Mouse (Mus musculus) MEL (cell line): ENCODE measurements around the gene Wdr34. TPM values are rescaled to one million over a fixed set of nuclear protein-coding genes. Genes with fewer than 3 reads are reported as not detected.

Experiments used
- DNase-seq: peaks from one replicate; pipeline ENCODE4 v3.0.0; 2011; ENCODE audit warnings: low read depth, low spot score
- H3K27ac ChIP-seq: 2 replicates; pipeline ENCODE4 v1.5.1; 2012; ENCODE audit warnings: low read depth, mild to moderate bottlenecking, control low read depth, low read length, moderate library complexity; ENCODE audit not compliant: control insufficient read depth
- H3K27me3 ChIP-seq, 2 experiments: fragments of 150-350 bp in 1 of 2; sonication (generic) in 1 of 2; 2 replicates each; pipeline ENCODE4 v1.6.1; 2012; ENCODE audit warnings: low read length in 2 of 2, mild to moderate bottlenecking in 2 of 2, improper control_type of control experiment in 1 of 2, moderate library complexity in 1 of 2; ENCODE audit not compliant: insufficient read depth in 2 of 2, control insufficient read depth in 1 of 2
- H3K36me3 ChIP-seq, 2 experiments: 2 replicates each; pipeline ENCODE4 v1.6.1; 2012 to 2014; ENCODE audit warnings: low read length in 2 of 2, improper control_type of control experiment in 1 of 2, inconsistent platforms in 1 of 2, mild to moderate bottlenecking in 1 of 2; ENCODE audit not compliant: insufficient read depth in 2 of 2, control insufficient read depth in 1 of 2
- H3K4me1 ChIP-seq, 2 experiments: fragments of 150-350 bp in 1 of 2; sonication (generic) in 1 of 2; 2 replicates each; pipeline ENCODE4 v1.6.1; 2012; ENCODE audit warnings: low read length in 2 of 2, improper control_type of control experiment in 1 of 2, mild to moderate bottlenecking in 1 of 2; ENCODE audit not compliant: insufficient read depth in 2 of 2, control insufficient read depth in 1 of 2
- H3K4me3 ChIP-seq, 2 experiments: fragments of 150-350 bp in 1 of 2; sonication (generic) in 1 of 2; 2 replicates each; pipeline ENCODE4 v1.5.1; 2012; ENCODE audit warnings: low read depth in 2 of 2, low read length in 2 of 2, mild to moderate bottlenecking in 2 of 2, moderate library complexity in 2 of 2, control low read depth in 1 of 2, improper control_type of control experiment in 1 of 2; ENCODE audit not compliant: control insufficient read depth in 1 of 2, insufficient read depth in 1 of 2
- H3K79me2 ChIP-seq: 2 replicates; pipeline ENCODE4 v1.6.1; 2012; ENCODE audit warnings: mild to moderate bottlenecking, low read length, moderate library complexity; ENCODE audit not compliant: control insufficient read depth, poor library complexity, insufficient read depth
- H3K9ac ChIP-seq: 2 replicates; pipeline ENCODE4 v1.6.1; 2012; ENCODE audit warnings: low read depth, mild to moderate bottlenecking, control low read depth, low read length, moderate library complexity; ENCODE audit not compliant: control insufficient read depth, poor library complexity, severe bottlenecking
- H3K9me3 ChIP-seq: fragments of 150-350 bp; sonication (generic); replicated peaks from 2 replicates; pipeline ENCODE4 v1.6.1; 2012; ENCODE audit warnings: mild to moderate bottlenecking, low read length, improper control_type of control experiment, moderate library complexity; ENCODE audit not compliant: insufficient read depth
- CTCF ChIP-seq, 3 experiments: IDR thresholded peaks in 2 of 3; conservative IDR thresholded peaks in 1 of 3; 2 replicates each; pipeline ENCODE4 v1.5.1; 2011 to 2012; ENCODE audit warnings: low read length in 3 of 3, low read depth in 2 of 3, mild to moderate bottlenecking in 2 of 3, improper control_type of control experiment in 1 of 3, inconsistent platforms in 1 of 3, mixed read lengths in 1 of 3, moderate library complexity in 1 of 3; ENCODE audit not compliant: control insufficient read depth in 1 of 3, insufficient read depth in 1 of 3, poor library complexity in 1 of 3, severe bottlenecking in 1 of 3
- E2F4 ChIP-seq: IDR thresholded peaks from 2 replicates; pipeline ENCODE4 v1.6.1; 2011; ENCODE audit warnings: low read depth, low read length, improper control_type of control experiment, borderline replicate concordance
- ELF1 ChIP-seq: IDR thresholded peaks from 2 replicates; pipeline ENCODE4 v1.6.1; 2014; ENCODE audit warnings: low read depth, mild to moderate bottlenecking, inconsistent platforms, low read length, improper control_type of control experiment, moderate library complexity
- ETS1 ChIP-seq: IDR thresholded peaks from 2 replicates; pipeline ENCODE4 v1.6.1; 2012; ENCODE audit warnings: low read depth, mild to moderate bottlenecking, inconsistent platforms, low read length, improper control_type of control experiment, moderate library complexity
- JUND ChIP-seq: IDR thresholded peaks from 2 replicates; pipeline ENCODE4 v1.6.1; 2011; ENCODE audit warnings: low read depth, mild to moderate bottlenecking, improper control_type of control experiment, low read length
- MYC ChIP-seq: IDR thresholded peaks from 2 replicates; pipeline ENCODE4 v1.6.1; 2011; ENCODE audit warnings: low read depth, mild to moderate bottlenecking, low read length, improper control_type of control experiment, moderate library complexity
- NELFE ChIP-seq: IDR thresholded peaks from 2 replicates; pipeline ENCODE4 v1.6.1; 2011; ENCODE audit warnings: low read depth, low read length, improper control_type of control experiment
- NRF1 ChIP-seq: IDR thresholded peaks from 2 replicates; pipeline ENCODE4 v1.6.1; 2014; ENCODE audit warnings: low read depth, mild to moderate bottlenecking, inconsistent platforms, low read length, improper control_type of control experiment, moderate library complexity; ENCODE audit not compliant: poor library complexity, insufficient read depth, severe bottlenecking
- POLR2A ChIP-seq, 2 experiments: IDR thresholded peaks; 2 replicates each; pipeline ENCODE4 v1.6.1; 2011 to 2012; ENCODE audit warnings: low read length in 2 of 2, mild to moderate bottlenecking in 2 of 2, control low read depth in 1 of 2, improper control_type of control experiment in 1 of 2, low read depth in 1 of 2, moderate library complexity in 1 of 2; ENCODE audit not compliant: control insufficient read depth in 1 of 2, insufficient read depth in 1 of 2, poor library complexity in 1 of 2
- POLR2AphosphoS2 ChIP-seq: IDR thresholded peaks from 2 replicates; pipeline ENCODE4 v1.6.1; 2011; ENCODE audit warnings: low read length, improper control_type of control experiment
- RCOR1 ChIP-seq: IDR thresholded peaks from 2 replicates; pipeline ENCODE4 v1.6.1; 2012; ENCODE audit warnings: low read depth, mild to moderate bottlenecking, inconsistent platforms, low read length, improper control_type of control experiment
- SIN3A ChIP-seq: IDR thresholded peaks from 2 replicates; pipeline ENCODE4 v1.6.1; 2012; ENCODE audit warnings: low read length, improper control_type of control experiment, inconsistent platforms
- TBP ChIP-seq: IDR thresholded peaks from 2 replicates; pipeline ENCODE4 v1.8.0; 2011; ENCODE audit warnings: low read depth, low read length, improper control_type of control experiment
- UBTF ChIP-seq: IDR thresholded peaks from 2 replicates; pipeline ENCODE4 v1.6.1; 2012; ENCODE audit warnings: low read depth, mild to moderate bottlenecking, inconsistent platforms, low read length, improper control_type of control experiment, moderate library complexity, borderline replicate concordance; ENCODE audit not compliant: insufficient read depth
- USF1 ChIP-seq: IDR thresholded peaks from 2 replicates; pipeline ENCODE4 v1.6.1; 2014; ENCODE audit warnings: low read depth, mild to moderate bottlenecking, inconsistent platforms, low read length, improper control_type of control experiment, moderate library complexity
- USF2 ChIP-seq, 2 experiments: IDR thresholded peaks; 2 replicates each; pipeline ENCODE4 v1.6.1; 2011 to 2012; ENCODE audit warnings: improper control_type of control experiment in 2 of 2, low read length in 2 of 2, borderline replicate concordance in 1 of 2, inconsistent platforms in 1 of 2, low read depth in 1 of 2, mild to moderate bottlenecking in 1 of 2; ENCODE audit not compliant: insufficient read depth in 1 of 2
- ZNF384 ChIP-seq: IDR thresholded peaks from 2 replicates; pipeline ENCODE4 v1.6.1; 2012; ENCODE audit warnings: low read depth, mild to moderate bottlenecking, inconsistent platforms, low read length, improper control_type of control experiment
- polyA plus RNA-seq, 2 experiments: library from polyadenylated mRNA; stranded (reverse) in 1 of 2; unstranded in 1 of 2; fragments of >175 nt in 1 of 2; fragments of >200 nt in 1 of 2; gene quantifications; 2 replicates each; pipeline versions ENCODE4 v1.2.1 to v1.2.4; 2012; ENCODE audit warnings: low replicate concordance in 2 of 2, low read depth in 1 of 2; ENCODE audit not compliant: insufficient read length in 2 of 2, insufficient read depth in 1 of 2, missing spikeins in 1 of 2
- total RNA-seq: library from RNA; depleted of rRNA; stranded (reverse); fragments of 300-350 nt; gene quantifications from 2 replicates; pipeline ENCODE4 v1.2.3, GENCODE M21; 2012

The Wdr34 gene
- total and polyA plus RNA-seq, 3 experiments = 49.3 to 78.3 TPM; not detected in 1

DNA sequence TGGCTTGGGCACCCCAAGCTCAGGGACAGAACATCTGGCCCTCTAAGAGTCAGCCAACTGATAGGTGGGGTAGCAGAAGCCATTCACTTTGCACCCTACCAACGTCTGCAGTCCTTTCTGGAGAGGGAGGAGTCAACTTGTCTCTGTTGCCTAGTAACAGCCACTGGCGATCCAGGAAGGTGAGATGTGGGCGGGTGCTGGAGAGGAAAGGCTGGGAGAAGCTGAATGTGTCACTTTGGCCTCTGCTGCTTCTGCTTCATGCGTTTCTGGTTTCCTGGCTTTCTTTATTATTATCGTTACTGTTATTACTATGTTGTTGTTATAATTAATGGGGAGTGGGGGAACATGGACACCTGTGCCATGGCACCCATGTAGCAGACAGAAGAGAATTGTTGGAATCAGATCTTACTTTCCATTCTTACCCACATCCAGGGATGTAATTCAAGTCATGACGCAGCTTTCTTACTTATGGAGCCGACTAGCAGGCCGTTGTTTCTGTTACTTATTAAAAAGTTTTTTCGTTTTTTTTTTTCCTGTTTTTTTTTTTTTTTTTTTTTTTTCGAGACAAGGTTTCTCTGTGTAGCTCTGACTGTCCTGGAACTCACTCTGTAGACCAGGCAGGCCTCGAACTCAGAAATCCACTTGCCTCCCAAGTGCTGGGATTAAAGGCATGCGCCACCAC is 8.7 kb upstream of the Wdr34 start, which contains the start of gene Set:
Gene Set (plus strand): TSS at position 156 of the 682 bp plus-strand sequence.
- peak; percentile 95 for DNase-seq
- TF ChIP-seq NELFE (peak; percentile 65), SIN3A (peak; percentile 43; the same call in 1 of the 2 replicates), ZNF384 (peak; percentile 65), POLR2A (IDR thresholded peaks at IDR 0.05; ENCODE audit: control insufficient read depth in 1 of 2, insufficient read depth in 1 of 2, low read depth in 1 of 2, low read length in 2 of 2, poor library complexity in 1 of 2) (peak in 1 of 2 experiments; percentile 77; a peak in 2 of 4 replicates), ETS1 (no peak), RCOR1 (no peak), TBP (peak; percentile 62), POLR2AphosphoS2 (0 out of 2 replicates have a peak, but pooled peaks have one; percentile 55)
- H3K27ac ChIP-seq = peak within 1 kb of the TSS; percentile 40

DNA sequence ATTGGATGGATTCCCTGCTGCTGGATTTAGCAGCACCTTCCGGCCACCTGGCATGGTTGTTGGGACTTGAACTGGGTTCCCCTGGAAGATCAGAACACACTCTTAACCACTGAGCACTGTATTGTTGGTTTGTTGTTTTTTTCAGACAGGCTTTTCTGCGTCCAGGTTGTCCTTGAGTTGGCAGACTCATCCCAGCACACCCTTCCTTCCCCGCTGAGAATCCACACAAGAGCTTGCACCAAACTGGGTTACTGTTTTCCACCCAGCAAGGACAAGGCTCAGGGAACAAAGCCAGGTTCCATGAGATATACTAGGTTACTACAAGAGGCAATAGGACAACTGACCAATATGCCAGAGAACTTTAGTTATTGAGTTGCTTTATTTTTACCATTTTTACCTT is 8.1 kb upstream of the Wdr34 start:
- Histone ChIP-seq H3K9me3 (no peaks in the 10 kb centered on the region), H3K27me3 (no peaks in the 10 kb centered on the region), H3K79me2 (peaks cover 3% of the 10 kb centered on the region; the same call in 1 of the 2 replicates), H3K27ac (no peak overlapping the region), H3K36me3 (peaks cover 0 to 6% of the 10 kb centered on the region in 2 experiments; a peak in 2 of 4 replicates), H3K4me1 (peaks cover 0 to 12% of the 10 kb centered on the region in 2 experiments; a peak in 2 of 4 replicates), H3K4me3 (no peak overlapping the region), H3K9ac (no peak overlapping the region)
- TF ChIP-seq UBTF (no peak), CTCF (IDR thresholded peaks at IDR 0.05 in 2 of 3, conservative IDR thresholded peaks at IDR 0.05 in 1 of 3; ENCODE audit: control insufficient read depth in 1 of 3, insufficient read depth in 1 of 3, low read depth in 2 of 3, low read length in 3 of 3, poor library complexity in 1 of 3, severe bottlenecking in 1 of 3) (no peak), NRF1 (no peak), POLR2A (IDR thresholded peaks at IDR 0.05; ENCODE audit: control insufficient read depth in 1 of 2, insufficient read depth in 1 of 2, low read depth in 1 of 2, low read length in 2 of 2, poor library complexity in 1 of 2) (no peak), ELF1 (no peak), JUND (no peak), USF1 (no peak), RCOR1 (no peak), TBP (no peak), E2F4 (no peak), USF2 (IDR thresholded peaks at IDR 0.05; ENCODE audit: borderline replicate concordance in 1 of 2, insufficient read depth in 1 of 2, low read depth in 1 of 2, low read length in 2 of 2) (no peak), POLR2AphosphoS2 (no peak), MYC (no peak)
- DNase-seq = no peak

More for the DNA sequence above, 8.7 kb upstream of the Wdr34 start, which contains the start of gene Set:
- peak within 1 kb of the TSS; percentile 49 for H3K9ac ChIP-seq
- H3K27me3 ChIP-seq = no peaks in the 10 kb centered on the region
- peak within 1 kb of the TSS; percentile 22 to 45; a peak in 3 of 4 replicates for H3K4me3 ChIP-seq
- H3K9me3 ChIP-seq = no peaks in the 10 kb centered on the region
- H3K4me1 ChIP-seq = peaks cover 0 to 10% of the 10 kb centered on the region in 2 experiments; a peak in 2 of 4 replicates
- H3K79me2 ChIP-seq = peaks cover 10% of the 10 kb centered on the region
- H3K36me3 ChIP-seq = peaks cover 0 to 6% of the 10 kb centered on the region in 2 experiments; a peak in 2 of 4 replicates
